Mouse (Mus musculus) MEL (cell line): ENCODE measurements at regions not wholly inside any gene's neighbourhood (a gene's known extent, or its start where the extent isn't known, plus 50 kb on each side); places are given as distances from the start of the nearest gene placed in this dataset.

ENCODE experiments used
- DNase-seq: peaks from one replicate; pipeline ENCODE4 v3.0.0; 2011; ENCODE audit warnings: low read depth, low spot score
- H3K27ac ChIP-seq: 2 replicates; pipeline ENCODE4 v1.5.1; 2012; ENCODE audit warnings: low read depth, mild to moderate bottlenecking, control low read depth, low read length, moderate library complexity; ENCODE audit not compliant: control insufficient read depth
- H3K27me3 ChIP-seq, 2 experiments: fragments of 150-350 bp in 1 of 2; sonication (generic) in 1 of 2; 2 replicates each; pipeline ENCODE4 v1.6.1; 2012; ENCODE audit warnings: low read length in 2 of 2, mild to moderate bottlenecking in 2 of 2, improper control_type of control experiment in 1 of 2, moderate library complexity in 1 of 2; ENCODE audit not compliant: insufficient read depth in 2 of 2, control insufficient read depth in 1 of 2
- H3K36me3 ChIP-seq, 2 experiments: 2 replicates each; pipeline ENCODE4 v1.6.1; 2012 to 2014; ENCODE audit warnings: low read length in 2 of 2, improper control_type of control experiment in 1 of 2, inconsistent platforms in 1 of 2, mild to moderate bottlenecking in 1 of 2; ENCODE audit not compliant: insufficient read depth in 2 of 2, control insufficient read depth in 1 of 2
- H3K4me1 ChIP-seq, 2 experiments: fragments of 150-350 bp in 1 of 2; sonication (generic) in 1 of 2; 2 replicates each; pipeline ENCODE4 v1.6.1; 2012; ENCODE audit warnings: low read length in 2 of 2, improper control_type of control experiment in 1 of 2, mild to moderate bottlenecking in 1 of 2; ENCODE audit not compliant: insufficient read depth in 2 of 2, control insufficient read depth in 1 of 2
- H3K4me3 ChIP-seq, 2 experiments: fragments of 150-350 bp in 1 of 2; sonication (generic) in 1 of 2; 2 replicates each; pipeline ENCODE4 v1.5.1; 2012; ENCODE audit warnings: low read depth in 2 of 2, low read length in 2 of 2, mild to moderate bottlenecking in 2 of 2, moderate library complexity in 2 of 2, control low read depth in 1 of 2, improper control_type of control experiment in 1 of 2; ENCODE audit not compliant: control insufficient read depth in 1 of 2, insufficient read depth in 1 of 2
- H3K79me2 ChIP-seq: 2 replicates; pipeline ENCODE4 v1.6.1; 2012; ENCODE audit warnings: mild to moderate bottlenecking, low read length, moderate library complexity; ENCODE audit not compliant: control insufficient read depth, poor library complexity, insufficient read depth
- H3K9ac ChIP-seq: 2 replicates; pipeline ENCODE4 v1.6.1; 2012; ENCODE audit warnings: low read depth, mild to moderate bottlenecking, control low read depth, low read length, moderate library complexity; ENCODE audit not compliant: control insufficient read depth, poor library complexity, severe bottlenecking
- H3K9me3 ChIP-seq: fragments of 150-350 bp; sonication (generic); replicated peaks from 2 replicates; pipeline ENCODE4 v1.6.1; 2012; ENCODE audit warnings: mild to moderate bottlenecking, low read length, improper control_type of control experiment, moderate library complexity; ENCODE audit not compliant: insufficient read depth
- BHLHE40 ChIP-seq: IDR thresholded peaks from 2 replicates; pipeline ENCODE4 v1.6.1; 2012; ENCODE audit warnings: low read depth, mild to moderate bottlenecking, inconsistent platforms, low read length, improper control_type of control experiment, borderline replicate concordance
- CHD2 ChIP-seq: IDR thresholded peaks from 2 replicates; pipeline ENCODE4 v1.6.1; 2011; ENCODE audit warnings: low read length, improper control_type of control experiment
- CTCF ChIP-seq, 3 experiments: IDR thresholded peaks in 2 of 3; conservative IDR thresholded peaks in 1 of 3; 2 replicates each; pipeline ENCODE4 v1.5.1; 2011 to 2012; ENCODE audit warnings: low read length in 3 of 3, low read depth in 2 of 3, mild to moderate bottlenecking in 2 of 3, improper control_type of control experiment in 1 of 3, inconsistent platforms in 1 of 3, mixed read lengths in 1 of 3, moderate library complexity in 1 of 3; ENCODE audit not compliant: control insufficient read depth in 1 of 3, insufficient read depth in 1 of 3, poor library complexity in 1 of 3, severe bottlenecking in 1 of 3
- ELF1 ChIP-seq: IDR thresholded peaks from 2 replicates; pipeline ENCODE4 v1.6.1; 2014; ENCODE audit warnings: low read depth, mild to moderate bottlenecking, inconsistent platforms, low read length, improper control_type of control experiment, moderate library complexity
- GATA1 ChIP-seq: IDR thresholded peaks from 2 replicates; pipeline ENCODE4 v1.6.1; 2011; ENCODE audit warnings: low read depth, low read length, improper control_type of control experiment
- HCFC1 ChIP-seq: IDR thresholded peaks from 2 replicates; pipeline ENCODE4 v1.6.1; 2012; ENCODE audit warnings: low read depth, mild to moderate bottlenecking, inconsistent platforms, low read length, improper control_type of control experiment, moderate library complexity
- JUND ChIP-seq: IDR thresholded peaks from 2 replicates; pipeline ENCODE4 v1.6.1; 2011; ENCODE audit warnings: low read depth, mild to moderate bottlenecking, improper control_type of control experiment, low read length
- KAT2A ChIP-seq: conservative IDR thresholded peaks from 2 replicates; pipeline ENCODE4 v1.6.1; 2012; ENCODE audit warnings: low read depth, low read length, improper control_type of control experiment, inconsistent platforms
- MAFK ChIP-seq: IDR thresholded peaks from 2 replicates; pipeline ENCODE4 v1.6.1; 2011; ENCODE audit warnings: low read depth, mild to moderate bottlenecking, low read length, improper control_type of control experiment, borderline replicate concordance
- MAX ChIP-seq: IDR thresholded peaks from 2 replicates; pipeline ENCODE4 v1.6.1; 2011; ENCODE audit warnings: low read length, improper control_type of control experiment
- MAZ ChIP-seq: IDR thresholded peaks from 2 replicates; pipeline ENCODE4 v1.6.1; 2012; ENCODE audit warnings: low read depth, mild to moderate bottlenecking, inconsistent platforms, low read length, improper control_type of control experiment
- MEF2A ChIP-seq: IDR thresholded peaks from 2 replicates; pipeline ENCODE4 v1.6.1; 2014; ENCODE audit warnings: low read depth, mild to moderate bottlenecking, inconsistent platforms, low read length, improper control_type of control experiment; ENCODE audit not compliant: poor library complexity, insufficient replicate concordance, severe bottlenecking; ENCODE audit errors: extremely low read depth
- MXI1 ChIP-seq: IDR thresholded peaks from 2 replicates; pipeline ENCODE4 v1.6.1; 2011; ENCODE audit warnings: mild to moderate bottlenecking, low read depth, low read length, improper control_type of control experiment
- MYC ChIP-seq: IDR thresholded peaks from 2 replicates; pipeline ENCODE4 v1.6.1; 2011; ENCODE audit warnings: low read depth, mild to moderate bottlenecking, low read length, improper control_type of control experiment, moderate library complexity
- NELFE ChIP-seq: IDR thresholded peaks from 2 replicates; pipeline ENCODE4 v1.6.1; 2011; ENCODE audit warnings: low read depth, low read length, improper control_type of control experiment
- POLR2A ChIP-seq, 2 experiments: IDR thresholded peaks; 2 replicates each; pipeline ENCODE4 v1.6.1; 2011 to 2012; ENCODE audit warnings: low read length in 2 of 2, mild to moderate bottlenecking in 2 of 2, control low read depth in 1 of 2, improper control_type of control experiment in 1 of 2, low read depth in 1 of 2, moderate library complexity in 1 of 2; ENCODE audit not compliant: control insufficient read depth in 1 of 2, insufficient read depth in 1 of 2, poor library complexity in 1 of 2
- POLR2AphosphoS2 ChIP-seq: IDR thresholded peaks from 2 replicates; pipeline ENCODE4 v1.6.1; 2011; ENCODE audit warnings: low read length, improper control_type of control experiment
- RCOR1 ChIP-seq: IDR thresholded peaks from 2 replicates; pipeline ENCODE4 v1.6.1; 2012; ENCODE audit warnings: low read depth, mild to moderate bottlenecking, inconsistent platforms, low read length, improper control_type of control experiment
- TAL1 ChIP-seq: IDR thresholded peaks from 2 replicates; pipeline ENCODE4 v1.6.1; 2012; ENCODE audit warnings: mild to moderate bottlenecking, inconsistent platforms, low read length, moderate library complexity, mixed read lengths
- TBP ChIP-seq: IDR thresholded peaks from 2 replicates; pipeline ENCODE4 v1.8.0; 2011; ENCODE audit warnings: low read depth, low read length, improper control_type of control experiment
- TCF12 ChIP-seq: IDR thresholded peaks from 2 replicates; pipeline ENCODE4 v1.6.1; 2014; ENCODE audit warnings: low read depth, mild to moderate bottlenecking, inconsistent platforms, low read length, improper control_type of control experiment, moderate library complexity
- UBTF ChIP-seq: IDR thresholded peaks from 2 replicates; pipeline ENCODE4 v1.6.1; 2012; ENCODE audit warnings: low read depth, mild to moderate bottlenecking, inconsistent platforms, low read length, improper control_type of control experiment, moderate library complexity, borderline replicate concordance; ENCODE audit not compliant: insufficient read depth
- USF1 ChIP-seq: IDR thresholded peaks from 2 replicates; pipeline ENCODE4 v1.6.1; 2014; ENCODE audit warnings: low read depth, mild to moderate bottlenecking, inconsistent platforms, low read length, improper control_type of control experiment, moderate library complexity

GRCm38 (mm10) chr10:118052477-118052876, 89.1 kb upstream of the Mdm1 start:
- no peaks in the 10 kb centered on the region for H3K9me3 ChIP-seq
- peak; percentile 92 for DNase-seq
- TF ChIP-seq BHLHE40 (no peak), JUND (no peak), MYC (peak; percentile 84; the same call in 1 of the 2 replicates), NELFE (0 out of 2 replicates have a peak, but pooled peaks have one; percentile 1), TAL1 (no peak), TBP (peak; percentile 73), MXI1 (peak; percentile 66), POLR2A (IDR thresholded peaks at IDR 0.05; ENCODE audit: control insufficient read depth in 1 of 2, insufficient read depth in 1 of 2, low read depth in 1 of 2, low read length in 2 of 2, poor library complexity in 1 of 2) (0 out of 4 replicates have a peak, but pooled peaks of 1 of the 2 experiments have one; percentile 49), POLR2AphosphoS2 (no peak), MAX (peak; percentile 87)
- TF ChIP-seq, all 39 proteins: peak for 6
- H3K36me3 ChIP-seq = peaks cover 0 to 15% of the 10 kb centered on the region in 2 experiments; a peak in 2 of 4 replicates
- H3K4me3 ChIP-seq = peak overlapping the region; percentile 50 to 55
- peaks cover 3 to 17% of the 10 kb centered on the region in 2 experiments; a peak in 2 of 4 replicates for H3K4me1 ChIP-seq
- no peaks in the 10 kb centered on the region for H3K27me3 ChIP-seq
- H3K79me2 ChIP-seq = no peaks in the 10 kb centered on the region
- peak overlapping the region; percentile 66 for H3K9ac ChIP-seq
- H3K27ac ChIP-seq = peak overlapping the region; percentile 92

- Histone ChIP-seq H3K36me3 (peaks cover 0 to 15% of the 10 kb centered on the region in 2 experiments; a peak in 2 of 4 replicates), H3K27ac (peak overlapping the region; percentile 92), H3K79me2 (no peaks in the 10 kb centered on the region), H3K4me3 (peak overlapping the region in 1 of 2 experiments; percentile 50; a peak in 2 of 4 replicates), H3K9ac (peak overlapping the region; percentile 66), H3K27me3 (no peaks in the 10 kb centered on the region), H3K4me1 (peaks cover 3 to 17% of the 10 kb centered on the region in 2 experiments; a peak in 2 of 4 replicates), H3K9me3 (no peaks in the 10 kb centered on the region)
- DNase-seq = no peak
- TF ChIP-seq POLR2A (IDR thresholded peaks at IDR 0.05; ENCODE audit: control insufficient read depth in 1 of 2, insufficient read depth in 1 of 2, low read depth in 1 of 2, low read length in 2 of 2, poor library complexity in 1 of 2) (peak in 1 of 2 experiments; percentile 44; a peak in 2 of 4 replicates), RCOR1 (no peak), USF1 (no peak)
Measured at GRCm38 (mm10) chr10:118053037-118053436, 88.6 kb upstream of the Mdm1 start.

DNA sequence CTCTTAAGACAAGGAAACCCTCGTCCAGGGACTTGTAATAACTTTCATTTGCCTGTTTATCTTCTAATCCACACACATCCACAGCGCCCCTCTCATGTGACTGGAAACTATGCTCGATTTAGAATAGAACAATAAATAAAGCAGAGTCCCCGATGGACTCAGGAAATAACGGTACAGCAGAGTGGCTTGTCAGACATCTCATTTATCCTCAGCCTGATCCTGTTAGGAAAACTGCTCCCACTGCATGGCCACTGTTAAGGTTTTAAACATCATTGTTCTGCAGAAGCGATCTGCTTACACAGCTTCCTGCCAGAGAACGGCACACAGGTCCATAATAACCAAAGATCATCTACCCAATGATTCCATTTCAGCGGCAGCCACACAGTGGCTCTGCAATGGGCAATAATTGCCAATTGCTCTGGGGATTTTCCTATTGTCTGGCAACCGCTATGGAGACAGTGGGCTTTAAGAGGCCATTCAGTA, 84.8 kb upstream of the Mdm1 start:
- Histone ChIP-seq H3K27ac (no peak overlapping the region), H3K9ac (no peak overlapping the region), H3K9me3 (no peaks in the 10 kb centered on the region), H3K79me2 (no peaks in the 10 kb centered on the region), H3K27me3 (no peaks in the 10 kb centered on the region), H3K4me3 (no peak overlapping the region), H3K4me1 (no peaks in the 10 kb centered on the region), H3K36me3 (no peaks in the 10 kb centered on the region)
- no peak for DNase-seq
- no peak for TF ChIP-seq NELFE
- TF ChIP-seq GATA1 = no peak
- no peak for TF ChIP-seq TBP
- no peak for TF ChIP-seq MAZ
- no peak for TF ChIP-seq CHD2
- TF ChIP-seq USF1 = no peak
- TF ChIP-seq MEF2A = no peak
- TF ChIP-seq POLR2AphosphoS2 = no peak
- TF ChIP-seq ELF1 = no peak
- no peak for TF ChIP-seq KAT2A
- no peak for TF ChIP-seq TCF12
- no peak for TF ChIP-seq MYC
- TF ChIP-seq CTCF (IDR thresholded peaks at IDR 0.05 in 2 of 3, conservative IDR thresholded peaks at IDR 0.05 in 1 of 3; ENCODE audit: control insufficient read depth in 1 of 3, insufficient read depth in 1 of 3, low read depth in 2 of 3, low read length in 3 of 3, poor library complexity in 1 of 3, severe bottlenecking in 1 of 3) = no peak
- TF ChIP-seq UBTF = no peak
- TF ChIP-seq TAL1 = no peak
- no peak for TF ChIP-seq MAFK
- no peak for TF ChIP-seq HCFC1
